Mouse (Mus musculus) liver, embryonic 14.5 days (tissue): ENCODE data around the gene Atp2b1.

ENCODE experiments used
- CTCF ChIP-seq: IDR thresholded peaks from 2 replicates; pipeline ENCODE4 v1.5.1; 2016; ENCODE audit warnings: antibody characterized with exemption, low read depth, control low read depth
- EP300 ChIP-seq: IDR thresholded peaks from 2 replicates; pipeline ENCODE4 v1.6.1; 2016; ENCODE audit warnings: antibody characterized with exemption, low read depth

DNA sequence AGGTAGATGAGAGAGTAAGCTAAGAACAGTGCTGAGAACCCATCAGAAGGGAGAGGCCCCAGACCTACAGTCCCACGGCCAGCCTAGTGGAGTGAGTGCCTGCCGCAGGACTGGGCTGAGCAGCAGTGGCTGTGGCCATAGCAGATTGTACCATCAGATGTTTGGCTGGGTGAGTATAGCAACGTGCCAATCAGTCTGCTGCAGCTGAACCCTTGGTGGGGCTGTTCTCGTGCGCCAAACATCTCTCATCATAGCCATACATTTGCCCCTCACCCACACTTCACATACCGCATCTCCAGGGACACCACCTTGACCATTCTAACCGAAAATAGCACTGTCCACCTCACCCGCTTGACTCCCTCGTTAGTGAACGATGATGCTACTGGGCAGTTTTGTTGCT, 147.2 kb downstream of the Atp2b1 start:
- TF ChIP-seq CTCF: no peak
- TF ChIP-seq EP300: no peak
